Mouse (Mus musculus) C2C12 (cell line): Measurements from ENCODE around the gene Tmed10. TPM values are rescaled to one million over a fixed set of nuclear protein-coding genes. Genes with fewer than 3 reads are reported as not detected.

ENCODE experiments used
- H3K27me3 ChIP-seq: one replicate; pipeline ENCODE4 v1.6.1; 2011; ENCODE audit not compliant: control insufficient read depth, insufficient read depth, insufficient read length
- H3K36me3 ChIP-seq: one replicate; pipeline ENCODE4 v1.6.1; 2011; ENCODE audit not compliant: control insufficient read depth, insufficient read depth
- H3K4me3 ChIP-seq: one replicate; pipeline ENCODE4 v1.5.1; 2011; ENCODE audit warnings: mild to moderate bottlenecking, control low read depth; ENCODE audit not compliant: poor library complexity, insufficient read depth, severe bottlenecking
- H3K79me2 ChIP-seq: one replicate; pipeline ENCODE4 v1.6.1; 2011; ENCODE audit not compliant: control insufficient read depth, insufficient read depth
- H3K79me3 ChIP-seq: one replicate; pipeline ENCODE4 v1.6.1; 2011; ENCODE audit warnings: low read depth, control low read depth
- H3ac ChIP-seq: one replicate; pipeline ENCODE3; 2011; ENCODE audit warnings: low read depth; ENCODE audit not compliant: control insufficient read depth, insufficient read length
- CEBPB ChIP-seq: IDR thresholded peaks from one replicate; pipeline ENCODE4 v1.6.1; 2011; ENCODE audit warnings: low read depth, mild to moderate bottlenecking, control low read depth, moderate library complexity
- CTCF ChIP-seq: IDR thresholded peaks from one replicate; pipeline ENCODE4 v1.5.1; 2011; ENCODE audit not compliant: control insufficient read depth, insufficient read depth, insufficient read length
- FOSL1 ChIP-seq: IDR thresholded peaks from one replicate; pipeline ENCODE4 v1.8.0; 2011; ENCODE audit warnings: mild to moderate bottlenecking, low read length; ENCODE audit not compliant: poor library complexity, insufficient read depth, severe bottlenecking
- MAX ChIP-seq: IDR thresholded peaks from one replicate; pipeline ENCODE4 v1.6.1; 2011; ENCODE audit warnings: mild to moderate bottlenecking, control low read depth
- MYOD1 ChIP-seq: IDR thresholded peaks from one replicate; pipeline ENCODE4 v1.6.1; 2011; ENCODE audit warnings: low read depth; ENCODE audit not compliant: control insufficient read depth, insufficient read length
- MYOG ChIP-seq: IDR thresholded peaks from one replicate; pipeline ENCODE4 v1.6.1; 2011; ENCODE audit not compliant: control insufficient read depth, insufficient read length; ENCODE audit errors: extremely low read depth
- USF1 ChIP-seq: IDR thresholded peaks from one replicate; pipeline ENCODE4 v1.6.1; 2011; ENCODE audit warnings: low read depth, mild to moderate bottlenecking, control low read depth, moderate library complexity
- polyA plus RNA-seq: library from polyadenylated mRNA; unstranded; fragments of >200 nt; fragmentation: generic; extraction: Trizol; gene quantifications from one replicate; pipeline ENCODE4 v1.2.1, GENCODE M21; 2012; ENCODE audit warnings: missing spikeins

The Tmed10 gene
- polyA plus RNA-seq, 1 experiment: 174 TPM

DNA sequence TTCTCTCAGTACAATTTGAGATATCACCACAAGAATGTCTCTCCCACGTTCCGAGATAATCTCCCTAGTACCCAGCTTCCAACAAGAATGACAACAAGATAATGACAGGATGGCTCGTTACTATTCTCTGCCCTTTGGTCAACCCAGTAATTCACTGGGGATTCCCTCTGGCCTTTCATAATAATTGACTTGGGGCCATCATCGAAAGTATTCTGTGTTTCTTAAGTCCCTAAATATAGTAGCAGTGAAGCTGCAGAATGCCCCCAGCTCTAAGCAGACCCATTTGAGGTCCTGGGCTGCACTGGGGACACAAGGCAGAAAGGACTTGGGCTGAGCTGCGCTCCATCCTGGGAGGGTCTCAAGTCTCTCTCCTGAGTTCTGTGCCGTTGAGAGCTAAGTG is 82.4 kb downstream of the Tmed10 start:
- H3K36me3 ChIP-seq: no peaks in the 10 kb centered on the region
- no peaks in the 10 kb centered on the region for H3K79me3 ChIP-seq
- no peaks in the 10 kb centered on the region for H3K79me2 ChIP-seq
- no peaks in the 10 kb centered on the region for H3K27me3 ChIP-seq
- no peak overlapping the region for H3K4me3 ChIP-seq
- TF ChIP-seq FOSL1 (no peak), MYOD1 (no peak), MYOG (no peak), CEBPB (no peak), USF1 (no peak), MAX (no peak), CTCF (no peak)
- H3ac ChIP-seq: no peak overlapping the region

DNA sequence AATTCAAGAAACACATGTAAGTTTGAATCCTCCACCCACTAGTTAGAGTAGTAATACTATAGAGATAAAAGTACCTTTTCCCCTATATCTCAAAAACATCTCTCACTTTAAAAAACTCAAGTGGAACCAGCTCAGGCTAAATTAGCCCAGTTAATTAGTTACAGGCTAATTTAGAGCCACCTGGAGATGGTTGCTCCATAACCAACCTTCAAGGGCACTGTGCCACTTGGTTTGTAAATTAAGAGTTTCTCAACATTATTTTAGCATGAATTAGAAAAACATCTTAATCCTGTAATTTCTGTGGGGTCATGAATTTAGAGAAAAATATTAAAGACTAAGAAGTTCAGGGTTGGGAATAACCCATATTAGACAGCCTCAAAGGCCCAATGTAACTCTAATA is 83.1 kb downstream of the Tmed10 start:
- TF ChIP-seq FOSL1 (no peak), USF1 (no peak), CTCF (no peak), CEBPB (no peak), MYOD1 (no peak), MAX (no peak), MYOG (no peak)
- Histone ChIP-seq H3K36me3 (no peaks in the 10 kb centered on the region), H3K79me2 (no peaks in the 10 kb centered on the region), H3ac (no peak overlapping the region), H3K4me3 (no peak overlapping the region), H3K27me3 (no peaks in the 10 kb centered on the region), H3K79me3 (no peaks in the 10 kb centered on the region)

DNA sequence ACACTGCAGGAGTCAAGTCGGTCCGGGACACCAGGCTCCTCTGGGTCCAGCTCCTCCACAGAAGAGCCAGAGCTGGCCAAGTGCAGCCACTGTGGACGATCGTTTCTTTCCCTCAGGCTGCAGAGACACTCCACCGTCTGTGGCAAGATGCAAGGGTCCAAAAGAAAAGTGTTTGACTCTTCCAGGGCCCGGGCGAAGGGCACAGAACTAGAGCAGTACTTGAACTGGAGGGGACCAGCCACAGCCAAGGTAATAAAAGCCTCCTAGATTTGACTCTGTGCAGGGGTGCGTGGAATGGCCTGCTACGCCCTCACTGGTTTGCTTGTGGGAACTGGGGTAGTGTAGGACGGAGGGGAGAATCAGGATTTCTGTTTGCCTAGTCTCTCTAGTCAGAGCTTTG is 84.0 kb downstream of the Tmed10 start:
- H3K36me3 ChIP-seq: no peaks in the 10 kb centered on the region
- H3ac ChIP-seq: no peak overlapping the region
- no peaks in the 10 kb centered on the region for H3K27me3 ChIP-seq
- TF ChIP-seq CEBPB (no peak), FOSL1 (no peak), MYOG (no peak), USF1 (no peak), MAX (no peak), CTCF (no peak), MYOD1 (no peak)
- H3K79me3 ChIP-seq: no peaks in the 10 kb centered on the region
- H3K4me3 ChIP-seq: no peak overlapping the region
- no peaks in the 10 kb centered on the region for H3K79me2 ChIP-seq

Other genes with a start within 250 kb of the Tmed10 start
- gene Rps6kl1, start 223.6 kb downstream of the Tmed10 start, polyA plus RNA-seq: 0.39 TPM
- gene Pgf, start 197.1 kb downstream of the Tmed10 start, polyA plus RNA-seq: 49.6 TPM
- gene Eif2b2, start 155.4 kb downstream of the Tmed10 start, polyA plus RNA-seq: 294 TPM
- 0.82 TPM for gene Mlh3, start 104.2 kb downstream of the Tmed10 start, polyA plus RNA-seq
- 17.1 TPM for gene Acyp1, start 86.4 kb downstream of the Tmed10 start, polyA plus RNA-seq
- 0.75 TPM for gene Zc2hc1c, start 86.3 kb downstream of the Tmed10 start, polyA plus RNA-seq
- gene Nek9, start 35.5 kb downstream of the Tmed10 start, polyA plus RNA-seq: 28.4 TPM
- gene Fos, start 99.0 kb upstream of the Tmed10 start, polyA plus RNA-seq: 2.7 TPM
- 86.8 TPM for gene Jdp2, start 224.2 kb upstream of the Tmed10 start, polyA plus RNA-seq